Mouse (Mus musculus) hindbrain, embryonic 12.5 days (tissue): ENCODE measurements around the gene Spock1. TPM values are rescaled to one million over a fixed set of nuclear protein-coding genes. Genes with fewer than 3 reads are reported as not detected.

Experiments
- ATAC-seq: fragments of 200-750 bp; cut with Nextera tagmentation; 2 replicates; pipeline ENCODE4 v1.8.0; 2017; ENCODE audit warnings: moderate TSS enrichment; ENCODE audit not compliant: low FRiP score
- H3K27ac ChIP-seq: fragments of 300-500 bp; sonication (generic); 2 replicates; pipeline ENCODE4 v1.5.1; 2016; ENCODE audit warnings: mild to moderate bottlenecking
- H3K27me3 ChIP-seq: fragments of 300-500 bp; sonication (generic); 2 replicates; pipeline ENCODE4 v1.6.1; 2016; ENCODE audit warnings: mild to moderate bottlenecking
- H3K36me3 ChIP-seq: fragments of 300-500 bp; sonication (generic); 2 replicates; pipeline ENCODE4 v1.6.1; 2016; ENCODE audit warnings: mild to moderate bottlenecking
- H3K4me1 ChIP-seq: fragments of 300-500 bp; sonication (generic); 2 replicates; pipeline ENCODE4 v1.6.1; 2016
- H3K4me2 ChIP-seq: fragments of 300-500 bp; sonication (generic); replicated peaks from 2 replicates; pipeline ENCODE4 v1.6.1; 2016; ENCODE audit warnings: mild to moderate bottlenecking
- H3K4me3 ChIP-seq: fragments of 300-500 bp; sonication (generic); 2 replicates; pipeline ENCODE4 v1.5.1; 2016; ENCODE audit warnings: mild to moderate bottlenecking
- H3K9ac ChIP-seq: fragments of 300-500 bp; sonication (generic); 2 replicates; pipeline ENCODE4 v1.6.1; 2016; ENCODE audit warnings: mild to moderate bottlenecking, moderate library complexity
- H3K9me3 ChIP-seq: fragments of 300-500 bp; sonication (generic); replicated peaks from 2 replicates; pipeline ENCODE4 v1.6.1; 2016; ENCODE audit warnings: mild to moderate bottlenecking
- WGBS: fragments of 180-500 bp; shearing (Covaris S2); methylation state at CpG from one replicate; pipeline ENCODE4 v1.1.7; 2016; 5-methylcytosine and 5-hydroxymethylcytosine counted together
- polyA plus RNA-seq: library from polyadenylated mRNA; unstranded; fragments of >200 nt; fragmentation: Nextera tagmentation; extraction: Ambion mirVana; gene quantifications from 2 replicates; pipeline ENCODE4 v1.2.1, GENCODE M21; 2016

Gene Spock1
- polyA plus RNA-seq, 1 experiment from 2014 or later = 31.2 TPM

- Histone ChIP-seq H3K36me3 (no peaks in the 10 kb centered on the region), H3K27ac (no peak overlapping the region), H3K27me3 (no peaks in the 10 kb centered on the region), H3K9me3 (no peaks in the 10 kb centered on the region), H3K4me2 (no peak overlapping the region), H3K9ac (no peak overlapping the region), H3K4me3 (no peak overlapping the region), H3K4me1 (peaks cover 5% of the 10 kb centered on the region; the same call in 1 of the 2 replicates)
- ATAC-seq = no peak
- 81% methylated on average over 4 of the region's 4 CpGs for WGBS
Measured at GRCm38 (mm10) chr13:57641649-57642048, 266.5 kb downstream of the Spock1 start.

- no peak overlapping the region for H3K4me2 ChIP-seq
- H3K4me1 ChIP-seq = peaks cover 8% of the 10 kb centered on the region; the same call in 1 of the 2 replicates
- WGBS = 88% methylated on average over 2 of the region's 2 CpGs
- H3K9ac ChIP-seq = no peak overlapping the region
- no peak overlapping the region for H3K27ac ChIP-seq
- H3K36me3 ChIP-seq = no peaks in the 10 kb centered on the region
- ATAC-seq = no peak
- no peak overlapping the region for H3K4me3 ChIP-seq
- H3K9me3 ChIP-seq = no peaks in the 10 kb centered on the region
- no peaks in the 10 kb centered on the region for H3K27me3 ChIP-seq
Measured at GRCm38 (mm10) chr13:57640968-57641367, 267.2 kb downstream of the Spock1 start.

GRCm38 (mm10) chr13:57638820-57639219, 269.3 kb downstream of the Spock1 start:
- H3K27me3 ChIP-seq = no peaks in the 10 kb centered on the region
- ATAC-seq = no peak
- H3K4me3 ChIP-seq = no peak overlapping the region
- no peaks in the 10 kb centered on the region for H3K36me3 ChIP-seq
- no peak overlapping the region for H3K9ac ChIP-seq
- 93% methylated on average over 5 of the region's 5 CpGs for WGBS
- no peak overlapping the region for H3K27ac ChIP-seq
- H3K4me2 ChIP-seq = no peak overlapping the region
- H3K9me3 ChIP-seq = 0 out of 2 replicates have a peak, but pooled peaks cover 5% of the 10 kb centered on the region
- peaks cover 10% of the 10 kb centered on the region; the same call in 1 of the 2 replicates for H3K4me1 ChIP-seq

GRCm38 (mm10) chr13:57637606-57638132, 270.5 kb downstream of the Spock1 start:
- no peak for ATAC-seq
- no peak overlapping the region for H3K27ac ChIP-seq
- H3K4me2 ChIP-seq = no peak overlapping the region
- H3K4me3 ChIP-seq = no peak overlapping the region
- no peaks in the 10 kb centered on the region for H3K36me3 ChIP-seq
- no peak overlapping the region for H3K9ac ChIP-seq
- 0 out of 2 replicates have a peak, but pooled peaks cover 5% of the 10 kb centered on the region for H3K9me3 ChIP-seq
- H3K27me3 ChIP-seq = no peaks in the 10 kb centered on the region
- WGBS = 79% methylated on average over 15 of the region's 15 CpGs
- peaks cover 10% of the 10 kb centered on the region; the same call in 1 of the 2 replicates for H3K4me1 ChIP-seq

- Histone ChIP-seq H3K27ac (no peak overlapping the region), H3K27me3 (no peaks in the 10 kb centered on the region), H3K4me3 (no peak overlapping the region), H3K9me3 (0 out of 2 replicates have a peak, but pooled peaks cover 5% of the 10 kb centered on the region), H3K36me3 (no peaks in the 10 kb centered on the region), H3K9ac (no peak overlapping the region), H3K4me2 (no peak overlapping the region), H3K4me1 (peaks cover 10% of the 10 kb centered on the region; the same call in 1 of the 2 replicates)
- WGBS = 72% methylated on average over 10 of the region's 10 CpGs
- ATAC-seq = no peak
Measured at GRCm38 (mm10) chr13:57637080-57637572, 271.0 kb downstream of the Spock1 start.

GRCm38 (mm10) chr13:57636196-57637015, 271.7 kb downstream of the Spock1 start:
- 53% methylated on average over 10 of the region's 10 CpGs for WGBS
- Histone ChIP-seq H3K27ac (no peak overlapping the region), H3K4me3 (no peak overlapping the region), H3K27me3 (no peaks in the 10 kb centered on the region), H3K9ac (no peak overlapping the region), H3K4me2 (no peak overlapping the region), H3K36me3 (no peaks in the 10 kb centered on the region), H3K4me1 (peaks cover 10% of the 10 kb centered on the region; the same call in 1 of the 2 replicates), H3K9me3 (0 out of 2 replicates have a peak, but pooled peaks cover 5% of the 10 kb centered on the region)
- 0 out of 2 replicates have a peak, but pooled peaks have one; percentile 19 for ATAC-seq

- WGBS = 85% methylated on average over 4 of the region's 4 CpGs
Measured at GRCm38 (mm10) chr13:57630532-57630931, 277.6 kb downstream of the Spock1 start.

GRCm38 (mm10) chr13:57628218-57628617, 279.9 kb downstream of the Spock1 start:
- Histone ChIP-seq H3K4me2 (no peak overlapping the region), H3K4me1 (no peaks in the 10 kb centered on the region), H3K36me3 (no peaks in the 10 kb centered on the region), H3K9ac (no peak overlapping the region), H3K4me3 (no peak overlapping the region), H3K9me3 (no peaks in the 10 kb centered on the region), H3K27ac (no peak overlapping the region), H3K27me3 (no peaks in the 10 kb centered on the region; the same call in 1 of the 2 replicates)
- no peak for ATAC-seq
- WGBS = 63% methylated on average over 8 of the region's 8 CpGs

More at GRCm38 (mm10) chr13:57630532-57630931, 277.6 kb downstream of the Spock1 start:
- H3K4me2 ChIP-seq = no peak overlapping the region
- H3K9me3 ChIP-seq = 0 out of 2 replicates have a peak, but pooled peaks cover 5% of the 10 kb centered on the region
- H3K9ac ChIP-seq = no peak overlapping the region
- no peak overlapping the region for H3K4me3 ChIP-seq
- no peaks in the 10 kb centered on the region for H3K4me1 ChIP-seq
- no peak for ATAC-seq
- no peaks in the 10 kb centered on the region for H3K36me3 ChIP-seq
- no peak overlapping the region for H3K27ac ChIP-seq
- no peaks in the 10 kb centered on the region; the same call in 1 of the 2 replicates for H3K27me3 ChIP-seq

GRCm38 (mm10) chr13:57626434-57626833, 281.7 kb downstream of the Spock1 start:
- Histone ChIP-seq H3K4me2 (no peak overlapping the region), H3K4me3 (no peak overlapping the region), H3K27me3 (no peaks in the 10 kb centered on the region; the same call in 1 of the 2 replicates), H3K9me3 (0 out of 2 replicates have a peak, but pooled peaks cover 4% of the 10 kb centered on the region), H3K4me1 (no peaks in the 10 kb centered on the region), H3K36me3 (no peaks in the 10 kb centered on the region), H3K27ac (no peak overlapping the region), H3K9ac (no peak overlapping the region)
- no peak for ATAC-seq
- 84% methylated on average over 9 of the region's 9 CpGs for WGBS

GRCm38 (mm10) chr13:57623909-57624481, 284.1 kb downstream of the Spock1 start:
- no peaks in the 10 kb centered on the region for H3K4me1 ChIP-seq
- H3K4me2 ChIP-seq = no peak overlapping the region
- H3K27me3 ChIP-seq = no peaks in the 10 kb centered on the region; the same call in 1 of the 2 replicates
- 0 out of 2 replicates have a peak, but pooled peaks cover 4% of the 10 kb centered on the region for H3K9me3 ChIP-seq
- H3K36me3 ChIP-seq = no peaks in the 10 kb centered on the region
- H3K27ac ChIP-seq = 0 out of 2 replicates have a peak overlapping the region, but pooled peaks have one; percentile 1
- no peak overlapping the region for H3K4me3 ChIP-seq
- no peak overlapping the region for H3K9ac ChIP-seq
- 53% methylated on average over 7 of the region's 7 CpGs for WGBS
- ATAC-seq = peak; percentile 50

GRCm38 (mm10) chr13:57619079-57619768, 288.9 kb downstream of the Spock1 start:
- H3K9me3 ChIP-seq = 0 out of 2 replicates have a peak, but pooled peaks cover 4% of the 10 kb centered on the region
- 0 out of 2 replicates have a peak, but pooled peaks cover 8% of the 10 kb centered on the region for H3K4me1 ChIP-seq
- ATAC-seq = no peak
- no peaks in the 10 kb centered on the region; the same call in none of the 2 replicates for H3K27me3 ChIP-seq
- no peak overlapping the region for H3K9ac ChIP-seq
- no peak overlapping the region for H3K4me3 ChIP-seq
- H3K27ac ChIP-seq = no peak overlapping the region
- no peaks in the 10 kb centered on the region for H3K36me3 ChIP-seq
- H3K4me2 ChIP-seq = no peak overlapping the region
- WGBS = 80% methylated on average over 17 of the region's 17 CpGs
